Mouse (Mus musculus) urinary bladder, postnatal 10 days (tissue): ENCODE measurements around the gene Pitx2.

Experiments
- DNase-seq: peaks from one replicate; pipeline ENCODE4 v3.0.0; 2022; ENCODE audit warnings: low spot score

Pitx2 gene

DNA sequence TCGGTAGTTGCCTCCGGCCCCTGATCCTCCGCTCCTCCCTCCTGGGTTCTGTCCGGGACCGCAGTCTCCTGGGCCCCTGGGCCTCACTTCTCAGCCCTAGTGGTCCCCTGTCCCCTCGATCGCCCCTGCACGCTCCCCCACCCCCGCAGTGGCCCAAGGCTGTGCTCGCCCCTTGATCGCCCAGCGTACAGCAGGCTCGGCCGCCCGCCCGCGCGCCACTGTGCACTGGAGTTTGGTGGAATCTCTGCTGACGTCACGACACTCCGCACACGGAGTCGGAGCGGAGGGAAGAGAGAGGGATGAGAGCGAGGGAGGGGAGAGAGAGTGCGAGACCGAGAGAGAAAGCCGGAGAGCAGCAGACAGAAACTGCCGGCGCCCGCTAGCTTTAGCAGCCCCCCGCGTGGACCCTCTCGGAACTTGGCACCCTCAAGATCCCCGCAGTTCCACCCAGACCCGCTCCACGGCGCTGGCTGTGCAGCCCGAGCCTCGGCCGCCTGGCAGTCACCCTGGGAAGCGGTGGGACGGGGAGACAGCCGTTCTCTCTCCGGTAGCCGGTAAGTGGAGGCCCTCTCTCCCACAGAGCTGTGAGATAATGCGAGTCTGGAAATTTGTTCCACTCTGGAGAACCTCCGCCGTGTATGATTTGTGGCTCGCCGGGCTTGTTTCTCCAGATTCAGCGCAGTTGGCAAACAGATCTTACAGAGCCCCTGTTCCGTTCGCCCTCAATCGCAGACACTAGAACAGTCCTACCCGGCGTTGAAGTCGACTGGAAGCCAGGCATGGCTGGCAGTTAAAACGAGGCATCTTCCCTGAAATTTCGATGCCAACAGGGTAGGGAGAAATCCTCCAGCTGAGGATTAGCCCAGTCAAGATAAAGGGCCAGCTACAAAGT is at the start of gene Pitx2:
Gene Pitx2, plus strand, starts transcription at position 270 of the 892 bp plus-strand sequence.
- no peak for DNase-seq

DNA sequence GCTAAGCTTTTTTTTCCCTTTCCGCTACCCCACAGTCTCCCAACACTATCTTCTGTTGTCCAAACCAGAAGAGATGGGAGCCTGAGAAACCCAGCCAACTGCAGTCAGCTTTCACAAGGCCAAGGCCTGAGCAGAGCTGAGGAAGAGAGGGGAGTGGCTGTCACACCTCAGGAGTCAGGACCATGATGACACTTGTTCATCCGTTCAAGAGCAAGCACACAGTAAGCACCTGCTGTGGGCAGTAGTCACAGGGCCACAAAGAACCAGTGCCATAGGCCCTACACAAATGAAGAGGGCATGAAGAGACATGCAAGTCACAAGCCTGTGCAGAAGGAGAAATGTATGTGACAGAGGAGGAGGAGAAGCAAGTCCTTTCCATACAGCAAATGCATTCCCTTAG is 49.7 kb upstream of the Pitx2 start:
- no peak for DNase-seq

DNA sequence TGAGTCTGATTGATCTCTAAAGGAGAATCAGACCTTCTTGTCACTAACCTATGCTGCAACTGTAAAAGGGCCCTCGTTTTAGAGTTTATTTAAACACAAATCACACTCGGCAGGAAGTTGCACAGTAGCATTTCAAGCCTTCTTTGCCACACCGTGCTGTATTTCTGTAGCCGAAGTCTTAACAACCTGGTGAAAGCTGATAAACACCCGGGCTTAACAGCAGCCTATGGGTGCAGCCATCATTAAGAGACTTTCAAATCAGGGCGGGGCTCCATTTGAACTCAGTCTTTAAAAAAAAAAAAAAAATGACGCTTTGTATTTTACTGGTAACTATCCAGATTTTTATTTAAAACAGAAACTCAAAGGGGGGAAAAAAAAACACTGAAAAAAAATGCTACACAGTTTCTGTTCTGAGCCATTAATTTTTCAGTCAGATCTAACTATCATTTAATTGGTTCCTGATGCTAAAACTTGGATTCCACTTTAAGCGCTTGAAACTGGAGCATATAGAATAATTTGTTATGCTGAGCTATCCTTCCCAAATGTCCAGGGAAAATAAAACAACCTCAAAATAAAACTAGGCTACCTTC is 48.5 kb upstream of the Pitx2 start:
- no peak for DNase-seq

DNA sequence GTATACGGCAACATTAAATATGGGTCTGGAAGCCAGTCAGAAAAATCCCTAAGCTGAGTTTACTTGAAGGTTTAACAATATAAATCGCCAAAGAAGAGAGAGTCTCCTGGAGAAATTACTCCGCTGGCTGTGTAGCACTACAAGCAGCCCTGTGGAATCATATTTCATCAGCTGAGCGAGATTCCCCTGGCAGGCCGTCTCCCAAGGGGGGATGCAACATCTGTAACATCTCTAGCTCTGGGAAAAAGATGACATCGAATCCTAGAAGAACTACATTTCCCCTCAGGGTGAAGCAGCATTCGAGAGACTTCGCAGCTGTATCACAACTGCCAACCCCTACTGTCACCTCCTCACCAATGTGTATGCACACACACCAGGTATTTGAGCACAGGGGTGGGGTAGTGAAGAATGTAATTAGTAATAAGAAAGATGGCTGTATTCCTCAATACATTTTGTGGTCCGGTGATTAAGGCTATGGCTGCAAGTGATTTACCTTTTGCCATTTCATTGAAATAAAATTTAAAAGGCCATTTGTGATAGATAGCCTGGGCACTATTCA is 40.8 kb upstream of the Pitx2 start:
- DNase-seq, result no peak

DNA sequence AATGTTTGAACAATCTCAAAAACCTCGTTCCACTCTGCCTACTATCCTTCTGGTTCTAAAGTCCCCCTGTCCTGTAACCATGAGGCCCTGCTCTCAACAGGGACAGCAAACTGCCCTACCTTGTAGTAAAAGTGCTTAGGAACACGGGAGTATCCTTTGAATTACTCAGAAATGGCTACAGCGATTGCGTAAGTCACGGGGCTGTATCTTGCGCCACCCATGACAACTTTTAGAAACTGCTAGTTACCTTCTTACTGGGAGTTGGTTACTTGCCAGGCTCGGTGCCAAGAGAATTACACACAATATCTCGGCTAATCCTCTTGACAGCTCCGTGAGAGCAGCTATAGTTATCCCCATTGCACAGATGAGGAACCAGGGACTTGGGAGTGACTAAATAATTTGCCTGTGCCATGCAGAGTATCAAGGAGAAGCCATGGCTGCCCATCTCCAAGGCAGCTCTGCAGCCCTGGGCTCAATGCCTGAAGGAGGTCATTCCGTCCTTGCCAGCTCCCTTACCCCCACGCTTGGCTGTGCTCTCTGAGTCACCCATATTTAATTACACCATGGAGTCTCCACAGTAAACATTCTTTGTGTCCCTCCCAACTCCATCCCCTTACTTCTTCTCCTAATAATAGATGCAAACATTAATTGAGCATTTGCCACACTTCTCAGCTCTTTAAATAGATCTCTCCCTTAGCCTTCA is 38.2 kb upstream of the Pitx2 start:
- DNase-seq, result no peak

DNA sequence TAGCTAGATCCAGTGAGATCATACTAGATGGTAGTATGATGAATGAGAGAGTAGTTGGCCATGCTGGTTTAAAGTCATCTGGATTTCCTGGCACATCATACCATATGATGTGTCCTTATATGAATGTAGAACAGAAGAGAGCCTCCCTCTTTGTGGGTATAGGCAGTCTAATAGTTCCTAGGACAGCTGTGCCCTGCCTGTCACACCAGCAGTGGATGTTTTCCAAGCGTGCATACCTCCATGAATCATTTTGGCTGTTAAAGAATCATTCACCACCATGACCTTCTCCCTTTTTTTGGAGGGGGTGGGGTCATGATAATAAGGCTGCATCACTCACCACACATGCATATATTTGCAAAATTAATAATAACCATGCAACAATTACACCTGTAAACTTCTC is 35.4 kb upstream of the Pitx2 start:
- no peak for DNase-seq

DNA sequence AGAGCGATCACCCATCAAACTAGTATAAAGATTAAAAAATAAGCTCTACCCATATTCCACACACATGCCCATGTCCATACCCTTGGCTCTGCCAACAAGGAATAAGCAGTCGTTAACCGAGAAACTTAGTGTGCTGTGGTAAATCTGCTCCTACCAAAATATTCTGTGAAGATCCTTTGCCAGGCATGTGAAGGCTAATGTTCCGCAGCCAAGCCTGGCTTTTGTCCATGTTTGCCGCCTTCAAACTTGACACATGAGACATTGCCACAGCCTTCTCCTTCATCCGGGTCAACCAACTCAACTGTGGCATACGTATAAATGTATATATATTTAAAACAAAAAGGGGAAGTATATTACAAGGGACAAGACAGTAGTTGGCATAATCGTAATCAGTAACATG is 34.0 kb upstream of the Pitx2 start:
- DNase-seq, result no peak

DNA sequence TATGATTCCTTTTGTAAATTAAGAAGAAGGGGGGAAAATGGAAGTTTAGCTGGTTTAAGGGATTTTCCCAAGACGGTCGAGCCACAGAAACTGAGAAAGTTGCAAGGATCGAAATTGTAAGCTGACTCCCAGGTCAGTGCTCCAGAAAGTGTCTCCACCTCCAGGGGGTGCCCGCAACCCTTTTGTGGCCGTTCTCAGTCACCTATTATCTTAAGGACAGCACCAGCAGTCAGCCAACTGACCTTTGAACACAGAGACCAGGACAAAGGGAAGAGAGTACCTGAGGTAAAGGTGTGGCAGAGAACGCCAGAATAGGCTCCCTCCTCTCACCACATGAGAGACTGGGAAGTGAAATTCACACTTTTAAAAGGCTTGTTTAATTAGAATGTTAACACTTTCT is 33.0 kb upstream of the Pitx2 start:
- no peak for DNase-seq

DNA sequence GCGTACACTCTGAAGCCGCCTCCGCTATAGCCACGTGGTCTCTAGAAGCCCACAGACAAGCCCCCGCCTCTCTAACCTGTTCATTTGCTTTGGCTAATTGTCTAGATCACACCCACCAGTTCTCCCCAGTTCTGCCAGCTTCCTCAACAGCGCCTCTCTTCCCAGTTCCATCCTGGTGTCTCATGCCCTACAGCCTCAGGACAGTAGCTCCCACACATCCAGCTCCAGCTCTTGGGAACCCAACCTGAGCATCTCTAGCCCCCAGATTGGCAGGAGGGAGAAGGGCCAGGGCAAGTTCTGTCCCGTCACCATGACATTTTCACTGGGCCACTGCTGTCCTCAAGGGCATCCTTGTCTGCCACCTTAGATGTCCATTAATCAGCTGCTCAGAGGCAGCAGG is 29.3 kb upstream of the Pitx2 start:
- no peak for DNase-seq

DNA sequence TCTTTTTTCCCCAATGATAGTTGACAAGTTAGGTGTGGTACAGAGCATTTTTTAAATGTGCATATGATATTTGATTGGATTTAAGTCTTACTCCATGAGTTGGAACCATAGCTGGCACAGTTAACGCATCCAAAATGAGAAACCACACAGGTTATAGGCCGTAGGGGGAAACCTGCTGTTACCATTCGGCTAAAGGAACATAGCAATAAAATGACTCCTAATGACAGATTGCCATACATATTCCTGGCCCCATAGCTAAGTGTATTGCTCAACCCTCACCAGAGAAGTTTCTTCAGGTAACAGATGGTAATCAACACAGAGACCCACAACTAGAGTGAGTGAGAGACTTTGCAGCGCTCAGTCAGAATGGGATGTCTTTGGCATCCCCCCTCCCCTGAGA is 27.9 kb upstream of the Pitx2 start:
- DNase-seq, result no peak

DNA sequence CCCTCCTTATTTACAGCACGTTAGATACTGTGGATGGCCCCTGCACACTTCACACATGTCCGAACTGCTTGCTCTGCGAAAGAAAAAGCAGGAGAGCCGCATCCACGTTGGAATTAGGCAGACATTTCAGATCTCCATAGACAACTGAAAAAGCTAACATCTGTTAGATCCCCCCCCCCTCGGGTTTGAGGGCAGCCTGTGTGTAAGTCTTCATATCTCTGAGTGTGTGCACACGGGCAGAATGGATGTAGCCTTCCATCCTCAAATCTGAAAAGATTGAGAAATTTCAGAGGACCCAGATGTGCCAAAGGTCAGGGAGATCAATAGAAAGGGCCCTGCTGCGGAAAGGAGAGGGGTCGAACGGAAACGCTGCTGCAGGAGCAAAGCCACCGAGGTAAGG is 5.2 kb upstream of the Pitx2 start:
- DNase-seq, result no peak

DNA sequence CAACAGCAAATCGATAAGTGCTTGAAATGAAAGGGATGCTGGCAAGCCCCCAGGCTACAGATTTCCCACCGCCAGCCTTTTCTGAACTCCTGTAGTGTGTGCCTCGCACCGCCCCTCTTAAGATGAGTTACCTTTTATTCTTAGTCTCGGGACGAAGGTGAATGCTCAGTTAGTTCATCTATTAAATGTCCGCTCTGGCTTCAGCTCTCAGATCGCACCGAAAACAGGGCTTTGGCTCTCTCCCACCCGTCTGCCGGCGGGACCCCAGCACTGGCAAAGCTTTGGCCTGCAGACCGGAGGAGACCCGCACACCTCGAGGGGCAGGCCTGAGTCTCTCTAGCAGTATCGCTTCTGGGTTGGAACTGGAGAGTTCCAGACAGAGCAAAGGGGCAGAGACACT is 4.6 kb upstream of the Pitx2 start:
- no peak for DNase-seq

DNA sequence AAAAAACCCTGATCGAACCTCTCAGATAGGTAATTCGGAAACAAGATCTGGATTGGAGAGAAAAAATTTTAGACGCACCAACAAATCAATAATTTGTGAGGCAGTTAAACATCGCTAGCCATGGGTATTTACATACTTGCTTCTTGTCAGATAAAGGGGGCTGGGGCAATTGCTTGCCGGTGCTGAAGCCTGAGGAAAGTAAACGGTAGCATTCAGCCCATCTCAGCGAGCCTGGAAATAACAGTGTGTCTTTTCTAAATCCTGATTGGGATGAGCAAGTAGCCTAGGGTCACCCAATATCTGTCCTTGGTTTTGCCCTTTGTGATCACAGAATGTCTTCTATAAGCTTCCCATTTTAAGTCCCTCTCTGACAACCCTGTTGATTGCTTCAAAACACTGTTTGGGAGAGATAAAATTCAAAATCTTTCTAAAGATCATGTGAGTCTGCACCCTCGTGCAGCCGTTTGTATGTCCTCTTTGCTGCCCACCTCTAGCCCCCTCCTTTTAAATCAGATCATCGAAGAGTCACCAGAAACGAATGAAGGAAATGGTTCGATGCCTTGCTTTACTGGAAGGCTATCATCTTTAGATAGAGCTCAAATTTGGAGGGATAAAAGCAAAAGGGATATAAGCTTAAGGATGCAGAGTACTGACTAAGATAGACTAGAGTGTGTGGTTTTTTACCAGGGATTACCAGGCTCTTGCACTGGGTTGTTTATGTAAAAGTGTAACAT is 3.7 kb upstream of the Pitx2 start:
- no peak for DNase-seq

DNA sequence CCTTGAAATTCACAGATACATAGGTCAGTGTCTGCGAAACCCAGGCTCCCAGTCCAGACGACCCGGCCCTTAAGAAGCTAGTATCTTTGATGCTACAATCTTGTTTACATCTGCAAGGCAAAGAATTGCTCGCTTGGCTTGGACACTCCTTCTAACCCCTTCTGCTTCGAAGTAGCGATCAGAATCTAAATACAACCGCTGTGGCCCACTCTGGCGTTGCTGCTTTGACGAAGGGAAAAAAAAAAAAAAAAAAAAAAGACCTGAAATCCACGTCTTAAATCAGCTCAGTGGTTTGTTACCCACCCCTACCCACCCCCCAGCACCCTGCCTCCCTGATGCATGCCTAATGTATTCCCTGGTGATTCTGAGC is 3.1 kb upstream of the Pitx2 start:
- no peak for DNase-seq

DNA sequence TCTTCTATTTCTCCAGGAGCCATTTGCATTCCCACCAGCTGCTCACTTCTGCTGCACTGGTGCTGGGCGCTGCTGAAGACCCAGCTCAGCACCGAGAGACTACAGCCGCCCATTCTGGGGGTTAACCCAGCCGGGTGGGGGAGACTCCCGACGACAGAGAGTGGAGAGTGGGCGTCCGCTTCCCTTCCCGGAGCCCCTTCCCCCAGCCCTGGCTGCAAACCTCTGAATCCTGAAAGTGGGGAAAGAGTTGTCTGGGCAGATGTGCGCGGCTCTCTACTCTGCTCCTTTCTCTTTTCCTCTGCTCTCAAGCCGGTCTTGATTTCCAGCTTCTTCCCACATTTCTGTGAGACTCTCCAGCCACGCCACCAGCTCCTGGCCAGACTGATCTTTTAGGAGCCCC is 2.6 kb upstream of the Pitx2 start:
- no peak for DNase-seq

DNA sequence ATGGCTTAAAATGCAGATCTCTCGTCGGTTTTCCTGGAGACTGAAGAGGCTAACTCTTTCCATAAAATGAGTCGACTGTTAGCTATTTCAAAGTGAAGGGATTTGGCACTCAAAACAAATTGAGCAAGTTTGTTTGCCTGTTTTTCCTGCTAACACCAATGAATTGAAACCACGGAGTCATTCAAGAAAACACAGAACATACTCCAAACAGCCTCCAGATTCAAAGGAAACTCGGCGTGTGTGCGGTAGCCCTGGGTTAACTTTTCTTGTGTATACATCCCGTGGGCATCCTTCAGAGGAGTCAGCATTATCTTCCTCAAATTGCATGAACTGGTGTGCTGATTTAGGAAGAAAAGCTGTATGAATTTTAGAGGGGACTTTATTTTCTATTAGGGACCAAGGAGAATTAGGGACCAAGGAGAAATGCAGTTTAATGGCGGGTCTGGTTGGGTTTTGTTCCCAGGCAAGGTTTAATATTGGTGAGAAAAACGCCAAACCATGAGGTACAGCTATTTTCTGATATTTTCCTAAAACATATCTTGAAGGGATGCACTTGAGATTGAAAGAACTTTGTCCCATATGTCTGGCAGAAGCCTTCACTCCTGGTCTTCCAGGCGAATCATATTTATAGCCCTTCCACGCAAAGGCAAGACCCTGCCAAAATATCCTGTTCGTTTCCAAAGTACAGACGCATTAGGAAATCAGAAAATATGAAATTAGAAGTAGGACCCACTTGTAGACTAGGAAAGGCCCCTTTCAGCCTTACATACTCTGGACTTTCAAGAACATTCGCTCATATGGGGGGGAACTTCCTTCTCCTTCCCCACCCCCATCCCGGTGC is 1.7 kb upstream of the Pitx2 start:
- no peak for DNase-seq

DNA sequence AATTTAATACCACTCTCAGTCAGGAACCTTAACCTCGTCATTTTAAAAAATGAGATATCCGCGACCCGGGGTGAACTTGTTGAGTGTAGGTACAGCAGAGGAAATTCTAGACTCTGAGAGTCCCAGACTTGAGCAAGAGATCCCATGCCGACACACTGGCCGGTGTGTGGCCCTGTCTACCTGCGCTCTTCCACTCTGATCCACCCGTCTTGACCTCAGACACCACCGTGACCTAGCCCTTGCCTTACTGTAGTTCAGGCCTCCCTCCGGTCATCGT is 1.1 kb upstream of the Pitx2 start:
- no peak for DNase-seq

DNA sequence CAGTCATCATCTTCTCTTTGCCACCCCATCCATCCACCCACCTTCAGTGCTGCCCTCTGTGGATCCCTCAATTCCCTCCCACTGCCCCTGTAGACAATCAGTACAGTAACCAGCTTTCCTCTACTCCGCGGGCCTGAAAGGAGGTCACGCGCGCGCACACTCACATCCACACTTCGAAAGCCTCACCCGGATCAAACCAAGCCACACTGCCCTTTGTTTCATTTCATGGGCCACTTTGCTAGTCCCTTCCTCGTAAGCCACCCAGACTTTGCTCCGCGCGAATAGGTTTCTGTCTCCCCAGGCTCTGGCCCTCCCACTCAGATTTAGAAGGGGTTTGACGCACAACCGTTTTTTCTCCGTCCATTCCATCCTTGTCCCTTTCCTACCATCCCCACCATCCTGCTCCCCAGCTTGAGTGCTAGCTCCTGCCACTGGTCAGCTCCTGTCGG is 494 bp upstream of the Pitx2 start:
- DNase-seq, result no peak

DNA sequence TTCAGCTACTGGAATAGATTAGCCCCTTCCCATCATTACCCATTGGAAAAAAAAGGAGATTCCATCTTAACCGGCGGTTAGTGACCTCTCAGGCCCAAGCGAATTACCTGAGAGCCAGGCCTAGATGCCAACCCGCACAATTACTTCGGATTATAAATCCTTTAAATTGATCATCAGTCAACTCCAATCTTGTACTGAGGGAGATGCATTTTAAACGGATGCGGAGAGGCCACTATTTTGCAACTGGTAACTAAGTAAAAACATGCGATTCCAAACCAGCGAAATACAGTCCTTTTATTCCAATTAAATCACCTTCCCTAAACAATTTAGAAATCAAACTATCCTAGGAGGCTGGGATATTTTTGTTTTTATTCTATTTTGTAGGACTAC is 818 bp downstream of the Pitx2 start:
- no peak for DNase-seq

DNA sequence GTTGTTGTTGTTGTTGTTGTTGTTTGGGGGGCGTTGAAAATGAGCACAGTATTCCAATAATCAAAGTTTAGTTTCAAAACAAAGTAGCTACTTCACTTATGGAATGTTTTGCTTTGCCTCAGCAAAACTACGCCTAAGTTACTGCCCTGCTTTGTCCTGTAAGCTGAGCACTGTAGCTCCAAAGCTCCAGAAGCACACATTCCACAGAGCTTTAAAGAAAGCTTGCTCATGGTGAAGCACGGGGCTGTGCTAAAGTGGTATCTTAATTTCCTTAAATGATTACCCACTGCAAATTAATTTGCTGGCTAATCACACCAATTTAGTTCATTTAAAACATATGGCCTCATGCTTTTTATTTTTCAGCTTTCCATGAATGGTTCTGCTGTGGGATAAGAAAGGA is 1.5 kb downstream of the Pitx2 start:
- no peak for DNase-seq

DNA sequence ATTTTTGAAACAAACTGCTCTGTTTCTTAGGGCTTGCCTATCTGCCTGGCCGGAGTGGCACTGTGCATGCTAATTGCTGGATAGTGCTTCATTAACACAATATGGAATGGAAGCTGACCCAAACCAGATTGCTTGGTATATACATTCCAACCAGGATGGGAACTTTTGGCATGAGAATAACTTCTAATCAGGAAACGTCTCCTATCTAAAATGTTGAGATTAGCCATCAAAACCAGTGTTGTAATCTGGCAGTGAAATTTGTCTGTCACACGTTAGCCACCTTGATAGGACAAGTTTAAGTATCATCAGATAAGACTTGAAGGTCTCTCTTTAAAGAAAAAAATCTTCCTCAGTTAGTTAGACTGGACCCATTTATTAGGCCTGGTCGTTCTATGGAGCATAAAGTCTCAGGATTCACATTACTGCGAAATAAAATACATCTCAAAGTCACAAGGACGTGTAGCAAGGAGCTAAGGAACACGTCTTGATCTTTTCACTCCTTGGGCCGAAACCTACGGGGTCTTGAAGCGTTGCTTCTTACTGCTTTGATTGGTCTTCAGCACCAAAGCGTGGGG is 2.1 kb downstream of the Pitx2 start:
- no peak for DNase-seq
